Mouse (Mus musculus) mouse trophoblast stem cell (cell line): Measurements from ENCODE around the gene Cst7.
"Not testable (repeated sequence)": the region's sequence is repeated elsewhere in the genome, so short reads cannot be mapped to it uniquely, and the experiment has no call there.

Experiments used
- in situ Hi-C, 2 experiments: fragments of 300-500 bp; cut with MseI, MboI; formaldehyde crosslinking; loops; 2 replicates in 1 of 2; 3 replicates in 1 of 2; pipeline ENCODE4 v1.15.1; 2025

Gene Cst7

GRCm38 (mm10) chr2:150569847-150570590 is at the start of gene Cst7:
Cst7 (plus strand) TSS chr2:150570415.
- in situ Hi-C loops: no loop called here

- in situ Hi-C loops: no loop called here
Measured at GRCm38 (mm10) chr2:150525703-150526207, 44.5 kb upstream of the Cst7 start.

- in situ Hi-C loops: not testable (repeated sequence)
Measured at GRCm38 (mm10) chr2:150549576-150549975, 20.6 kb upstream of the Cst7 start.

- in situ Hi-C loops: no loop called here
Measured at GRCm38 (mm10) chr2:150558568-150558967, 11.6 kb upstream of the Cst7 start.

GRCm38 (mm10) chr2:150567051-150567450 is 3.2 kb upstream of the Cst7 start:
- in situ Hi-C loops: no loop called here

- in situ Hi-C loops: no loop called here
Measured at GRCm38 (mm10) chr2:150570761-150571160, 546 bp downstream of the Cst7 start.

GRCm38 (mm10) chr2:150572463-150572862 is 2.2 kb downstream of the Cst7 start:
- in situ Hi-C loops: no loop called here

- in situ Hi-C loops: no loop called here
Measured at GRCm38 (mm10) chr2:150576256-150576655, 6.0 kb downstream of the Cst7 start.

- in situ Hi-C loops: no loop called here
Measured at GRCm38 (mm10) chr2:150578603-150579002, 8.4 kb downstream of the Cst7 start.

- in situ Hi-C loops: no loop called here
Measured at GRCm38 (mm10) chr2:150579628-150580027, 9.4 kb downstream of the Cst7 start.

GRCm38 (mm10) chr2:150589076-150589475 is 18.9 kb downstream of the Cst7 start:
- in situ Hi-C loops: no loop called here

- in situ Hi-C loops: no loop called here
Measured at GRCm38 (mm10) chr2:150595411-150596190, 25.4 kb downstream of the Cst7 start.

GRCm38 (mm10) chr2:150600263-150600662 is 30.0 kb downstream of the Cst7 start:
- in situ Hi-C loops: loop anchor here in 1 of 2 experiments (10.0 kb wide), 1 partner anchor 145 kb away; the partner anchor contains the start of gene Entpd6

GRCm38 (mm10) chr2:150602166-150602565 is 32.0 kb downstream of the Cst7 start:
- in situ Hi-C loops: loop anchor here in 1 of 2 experiments (10.0 kb wide), 1 partner anchor 143 kb away; the partner anchor contains the start of gene Entpd6

- in situ Hi-C loops: loop anchor here in 1 of 2 experiments (10.0 kb wide), 1 partner anchor 140 kb away; the partner anchor contains the start of gene Entpd6
Measured at GRCm38 (mm10) chr2:150604802-150605201, 34.6 kb downstream of the Cst7 start.

GRCm38 (mm10) chr2:150607086-150607485 is 36.9 kb downstream of the Cst7 start:
- in situ Hi-C loops: loop anchor here in 1 of 2 experiments (10.0 kb wide), 1 partner anchor 138 kb away; the partner anchor contains the start of gene Entpd6

GRCm38 (mm10) chr2:150608087-150608799 is 38.0 kb downstream of the Cst7 start, which contains the start of gene Apmap:
Apmap (minus strand) TSS chr2:150608567.
- in situ Hi-C loops: loop anchor here in 1 of 2 experiments (10.0 kb wide), 1 partner anchor 137 kb away; the partner anchor contains the start of gene Entpd6

GRCm38 (mm10) chr2:150608872-150609560 is 38.8 kb downstream of the Cst7 start:
- in situ Hi-C loops: loop anchor here in 1 of 2 experiments (10.0 kb wide), 1 partner anchor 136 kb away; the partner anchor contains the start of gene Entpd6

GRCm38 (mm10) chr2:150610097-150610496 is 39.9 kb downstream of the Cst7 start:
- in situ Hi-C loops: loop anchor here (5.0 kb wide), 2 partner anchors 62 to 132 kb away; no protein-coding TSS in a partner anchor

- in situ Hi-C loops: no loop called here
Measured at GRCm38 (mm10) chr2:150621698-150622097, 51.5 kb downstream of the Cst7 start.

GRCm38 (mm10) chr2:150623957-150624356 is 53.7 kb downstream of the Cst7 start:
- in situ Hi-C loops: no loop called here
